Mouse (Mus musculus) thymus, postnatal 4 days (tissue): ENCODE measurements around the gene BC034090.
A peak's percentile ranks its signal among the peaks of the same experiment; 100 is the strongest.
"Not testable (repeated sequence)": the region's sequence is repeated elsewhere in the genome, so short reads cannot be mapped to it uniquely, and the experiment has no call there.

ENCODE experiments used
- DNase-seq: peaks from one replicate; pipeline ENCODE4 v3.0.0; 2021

BC034090 gene

GRCm38 (mm10) chr1:155243797-155244770 is at the start of gene BC034090:
TSS of gene BC034090 (minus strand) at chr1:155244444.
- peak; percentile 45 for DNase-seq

GRCm38 (mm10) chr1:155293446-155293845 is 49.2 kb upstream of the BC034090 start:
- no peak for DNase-seq

- DNase-seq, result no peak
Measured at GRCm38 (mm10) chr1:155289411-155289810, 45.2 kb upstream of the BC034090 start.

- no peak for DNase-seq
Measured at GRCm38 (mm10) chr1:155288033-155288432, 43.8 kb upstream of the BC034090 start.

- no peak for DNase-seq
Measured at GRCm38 (mm10) chr1:155283808-155284207, 39.6 kb upstream of the BC034090 start.

DNA sequence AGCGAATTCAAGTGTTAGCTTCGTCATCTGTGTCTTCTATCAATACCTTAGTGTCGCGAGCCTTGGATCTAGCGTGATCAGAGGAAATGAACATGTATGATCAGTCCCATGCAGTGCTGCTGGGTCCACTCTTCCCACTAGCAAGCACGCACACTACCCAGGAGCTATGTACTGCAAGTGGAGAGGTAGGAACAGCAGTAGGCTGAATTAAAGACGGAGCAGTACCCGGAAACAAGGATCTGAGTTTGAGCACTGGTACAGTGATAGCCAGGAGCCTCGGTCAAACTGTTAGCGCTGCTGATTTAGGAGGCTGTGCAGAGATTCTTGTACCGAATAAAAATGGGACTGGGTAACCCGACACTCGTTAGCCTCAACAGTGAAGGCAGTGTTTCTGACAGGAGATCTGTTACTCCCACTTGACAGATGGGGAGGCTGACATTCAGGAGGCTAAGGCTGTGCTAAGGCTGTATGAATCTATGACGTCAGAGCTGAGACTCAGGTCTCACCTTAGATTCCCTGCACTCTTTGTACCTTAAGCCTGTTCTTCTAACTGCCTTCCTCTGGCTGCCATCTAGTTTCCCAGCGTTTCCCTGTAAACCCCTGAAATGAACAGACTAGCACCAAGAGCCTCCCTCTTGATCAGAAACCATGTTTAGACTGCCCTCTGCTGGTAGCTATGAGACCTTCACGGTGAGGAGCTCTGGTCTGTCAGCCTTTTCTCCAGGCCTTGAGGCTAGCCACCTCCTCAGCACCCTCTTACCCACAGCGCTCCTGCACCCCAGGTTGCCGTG is 37.0 kb upstream of the BC034090 start:
- peak; percentile 72 for DNase-seq

DNA sequence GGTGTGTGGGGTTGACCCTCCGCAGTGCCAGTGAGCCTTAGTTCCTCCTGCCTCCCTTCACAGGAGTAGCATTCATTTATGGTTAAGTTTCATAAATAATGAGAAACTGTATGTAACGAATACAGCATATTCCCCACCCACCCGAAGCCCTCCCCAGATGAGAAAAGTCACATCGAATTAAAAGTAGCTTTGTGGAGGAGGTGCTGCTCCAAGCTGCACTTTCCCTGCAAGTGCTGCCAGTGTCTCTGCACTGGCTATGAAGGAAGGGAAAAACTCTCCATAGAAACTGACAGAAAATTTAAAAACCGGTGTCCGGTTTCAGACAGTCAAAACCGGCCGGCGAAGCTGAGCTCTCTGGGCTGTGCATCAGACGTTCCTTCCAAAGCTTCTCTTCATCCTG is 36.1 kb upstream of the BC034090 start:
- DNase-seq, result no peak

DNA sequence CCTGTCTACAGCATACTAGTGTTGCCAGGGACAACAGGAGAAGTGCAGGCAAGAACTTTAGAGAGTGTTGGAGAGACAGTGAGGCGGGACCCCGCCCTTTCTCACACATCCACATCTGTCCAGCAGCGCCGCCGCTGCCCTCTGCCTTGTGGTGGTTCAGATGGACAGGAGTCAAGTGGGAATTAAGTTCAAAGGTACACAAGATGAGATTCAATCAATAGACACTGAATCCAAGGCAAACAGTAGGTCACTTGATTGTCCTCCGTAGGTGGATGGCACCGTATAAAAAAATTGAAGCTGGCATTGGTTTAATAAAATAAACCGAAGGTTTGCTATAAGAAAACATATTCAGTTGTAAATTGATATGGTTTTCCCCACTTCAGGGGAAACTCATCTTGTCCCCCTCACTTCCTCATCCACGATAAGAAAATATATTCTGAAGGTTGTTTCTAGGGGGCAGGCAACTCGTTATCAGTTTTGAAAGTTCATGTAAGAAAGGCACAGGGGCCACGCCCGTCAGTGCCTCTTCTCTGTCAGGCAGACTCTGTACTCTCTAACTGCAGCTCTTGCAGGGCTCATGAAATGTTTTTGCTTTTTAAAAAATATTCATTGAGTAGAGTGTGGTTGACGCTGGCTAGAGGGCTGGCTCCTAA is 32.3 kb upstream of the BC034090 start:
- DNase-seq, result no peak

DNA sequence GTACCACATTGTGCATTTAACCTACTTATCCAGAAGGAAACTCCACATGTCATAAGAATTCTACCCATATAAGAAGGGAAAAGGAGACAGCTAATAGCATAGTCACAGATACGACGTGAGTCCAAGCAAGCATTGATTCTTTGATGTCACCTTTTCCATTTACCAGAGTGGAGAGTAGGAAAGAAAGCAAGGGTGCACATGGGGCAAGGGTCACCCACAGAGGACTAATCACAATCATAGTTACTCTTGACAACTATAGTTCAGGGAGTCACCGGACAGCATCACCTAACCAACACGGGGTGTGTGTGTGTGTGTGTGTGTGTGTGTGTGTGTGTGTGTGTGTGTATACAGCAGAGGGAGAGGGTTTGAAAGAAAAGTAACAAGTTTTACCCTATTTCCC is 31.5 kb upstream of the BC034090 start:
- DNase-seq, result no peak

- no peak for DNase-seq
Measured at GRCm38 (mm10) chr1:155274976-155275375, 30.7 kb upstream of the BC034090 start.

- no peak for DNase-seq
Measured at GRCm38 (mm10) chr1:155272953-155273352, 28.7 kb upstream of the BC034090 start.

DNA sequence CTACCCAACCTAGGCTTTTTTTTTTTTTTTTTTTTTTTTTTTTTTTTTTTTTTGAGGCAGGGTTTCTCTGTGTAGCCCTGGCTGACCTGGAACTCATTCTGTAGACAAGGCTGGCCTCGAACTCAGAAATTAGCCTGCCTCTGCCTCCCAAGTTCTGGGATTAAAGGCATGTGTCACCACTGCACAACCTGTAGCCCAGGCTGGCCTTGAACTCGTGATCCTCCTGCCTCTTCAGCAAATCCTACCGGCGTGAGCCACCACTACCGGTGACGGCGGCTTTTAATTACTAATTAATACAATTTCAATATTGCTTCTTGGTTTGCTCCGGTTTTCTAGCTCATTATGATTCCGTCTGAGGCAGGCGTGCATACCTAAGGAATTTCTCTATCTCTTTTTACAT is 18.3 kb upstream of the BC034090 start:
- not testable (repeated sequence) for DNase-seq

- no peak for DNase-seq
Measured at GRCm38 (mm10) chr1:155254309-155254708, 10.1 kb upstream of the BC034090 start.

- DNase-seq, result no peak
Measured at GRCm38 (mm10) chr1:155253126-155253525, 8.9 kb upstream of the BC034090 start.

GRCm38 (mm10) chr1:155252631-155253121 is 8.4 kb upstream of the BC034090 start:
- DNase-seq, result no peak

DNA sequence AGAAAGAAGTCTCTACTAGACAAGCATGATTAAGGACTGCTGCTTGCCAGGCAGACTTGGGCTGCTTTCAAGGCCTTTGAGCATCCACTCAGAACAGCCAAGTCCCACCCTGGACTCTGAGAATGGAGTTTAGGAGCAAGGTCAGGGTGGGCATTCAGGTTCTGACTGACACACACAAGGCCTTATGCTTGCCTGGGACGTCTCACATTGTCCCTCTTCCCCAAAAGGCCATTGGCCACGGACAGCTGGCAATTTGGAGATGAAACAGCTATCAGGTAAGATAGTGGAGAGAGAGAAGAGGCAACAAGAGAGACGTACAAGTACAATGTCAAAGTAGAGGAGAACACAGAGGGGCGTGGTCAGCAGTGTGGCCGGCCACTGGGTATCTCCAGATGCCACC is 7.4 kb upstream of the BC034090 start:
- no peak for DNase-seq

DNA sequence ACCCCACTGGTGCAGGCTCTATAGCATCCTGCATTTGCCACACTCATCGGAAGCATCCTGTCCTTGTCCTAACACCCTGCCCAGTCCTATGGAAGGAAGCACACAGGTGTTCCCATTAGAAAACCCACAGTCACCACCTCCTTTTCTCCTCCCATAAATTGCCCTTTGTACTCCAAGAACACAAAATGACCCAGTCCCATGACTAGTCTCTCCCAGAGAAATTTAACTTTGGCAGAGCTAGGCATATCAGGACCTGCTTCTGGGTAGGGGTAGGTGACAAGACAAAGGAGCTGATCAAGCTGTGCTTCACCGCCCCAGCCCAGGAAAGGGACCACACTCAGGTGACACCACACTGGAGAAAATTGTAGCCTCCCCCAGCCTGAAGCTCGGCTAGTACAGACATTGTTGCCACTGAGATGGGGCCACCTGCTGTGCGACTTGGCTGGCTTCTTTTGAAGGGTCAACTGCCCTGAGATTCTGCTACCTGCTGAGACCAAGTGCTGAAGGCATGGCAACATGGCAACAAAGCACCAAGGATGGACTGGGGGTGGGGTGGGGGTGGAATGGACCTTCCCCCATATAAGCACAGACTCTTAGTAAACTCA is 6.4 kb upstream of the BC034090 start:
- no peak for DNase-seq

GRCm38 (mm10) chr1:155249896-155250295 is 5.7 kb upstream of the BC034090 start:
- DNase-seq, result no peak

GRCm38 (mm10) chr1:155248041-155248440 is 3.8 kb upstream of the BC034090 start:
- DNase-seq, result no peak

GRCm38 (mm10) chr1:155247441-155247840 is 3.2 kb upstream of the BC034090 start:
- no peak for DNase-seq

- no peak for DNase-seq
Measured at GRCm38 (mm10) chr1:155245516-155245915, 1.3 kb upstream of the BC034090 start.

GRCm38 (mm10) chr1:155244771-155245211 is 547 bp upstream of the BC034090 start:
- peak; percentile 46 for DNase-seq

DNA sequence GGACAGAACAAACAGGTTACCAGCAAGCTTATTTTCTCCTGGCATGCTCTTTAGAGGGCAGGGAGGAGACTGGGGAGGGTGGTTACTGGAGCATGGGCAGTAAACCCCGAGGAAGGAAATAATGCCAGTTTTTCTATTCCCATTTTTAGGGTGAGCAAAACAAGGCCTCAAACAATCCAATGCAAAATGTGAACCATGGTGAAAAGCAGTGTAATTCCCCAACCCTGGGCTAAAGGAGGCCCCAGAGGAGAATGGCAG is 1.8 kb downstream of the BC034090 start:
- DNase-seq, result no peak
